Mouse (Mus musculus) midbrain, embryonic 12.5 days (tissue): ENCODE measurements around the gene 4930512M02Rik. TPM values are rescaled to one million over a fixed set of nuclear protein-coding genes. Genes with fewer than 3 reads are reported as not detected.
"Not testable (repeated sequence)": the region's sequence is repeated elsewhere in the genome, so short reads cannot be mapped to it uniquely, and the experiment has no call there.

Experiments
- ATAC-seq: fragments of 200-750 bp; cut with Nextera tagmentation; 2 replicates; pipeline ENCODE4 v1.8.0; 2017; ENCODE audit warnings: low read depth, moderate TSS enrichment, moderate library complexity; ENCODE audit not compliant: low FRiP score
- H3K27ac ChIP-seq: fragments of 300-500 bp; sonication (generic); replicated peaks from 2 replicates; pipeline ENCODE4 v1.5.1; 2016; ENCODE audit warnings: mild to moderate bottlenecking
- H3K27me3 ChIP-seq: fragments of 300-500 bp; sonication (generic); 2 replicates; pipeline ENCODE4 v1.6.1; 2016; ENCODE audit warnings: mild to moderate bottlenecking
- H3K36me3 ChIP-seq: fragments of 300-500 bp; sonication (generic); 2 replicates; pipeline ENCODE4 v1.6.1; 2016
- H3K4me1 ChIP-seq: fragments of 300-500 bp; sonication (generic); 2 replicates; pipeline ENCODE4 v1.6.1; 2016
- H3K4me2 ChIP-seq: fragments of 300-500 bp; sonication (generic); replicated peaks from 2 replicates; pipeline ENCODE4 v1.6.1; 2016; ENCODE audit warnings: mild to moderate bottlenecking, moderate library complexity
- H3K4me3 ChIP-seq: fragments of 300-500 bp; sonication (generic); 2 replicates; pipeline ENCODE4 v1.5.1; 2016; ENCODE audit warnings: mild to moderate bottlenecking
- H3K9ac ChIP-seq: fragments of 300-500 bp; sonication (generic); replicated peaks from 2 replicates; pipeline ENCODE4 v1.6.1; 2016; ENCODE audit warnings: mild to moderate bottlenecking, moderate library complexity
- H3K9me3 ChIP-seq: fragments of 300-500 bp; sonication (generic); 2 replicates; pipeline ENCODE4 v1.6.1; 2016; ENCODE audit warnings: mild to moderate bottlenecking
- WGBS: fragments of 180-500 bp; shearing (Covaris S2); methylation state at CpG from one replicate; pipeline ENCODE4 v1.1.7; 2016; 5-methylcytosine and 5-hydroxymethylcytosine counted together
- polyA plus RNA-seq: library from polyadenylated mRNA; unstranded; fragments of >200 nt; fragmentation: Nextera tagmentation; extraction: Ambion mirVana; gene quantifications from 2 replicates; pipeline ENCODE4 v1.2.1, GENCODE M21; 2016

Gene 4930512M02Rik
- not detected in 2 replicates for polyA plus RNA-seq

DNA sequence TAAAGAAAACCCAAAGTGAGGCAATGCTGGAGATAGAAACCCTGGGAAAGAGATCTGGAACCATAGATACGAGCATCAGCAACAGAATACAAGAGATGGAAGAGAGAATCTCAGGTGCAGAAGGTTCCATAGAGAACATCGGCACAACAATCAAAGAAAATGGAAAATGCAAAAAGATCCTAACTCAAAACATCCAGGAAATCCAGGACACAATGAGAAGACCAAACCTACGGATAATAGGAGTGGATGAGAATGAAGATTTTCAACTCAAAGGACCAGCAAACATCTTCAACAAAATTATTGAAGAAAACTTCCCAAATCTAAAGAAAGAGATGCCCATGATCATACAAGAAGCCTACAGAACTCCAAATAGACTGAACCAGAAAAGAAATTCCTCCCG is at the start of gene 4930512M02Rik:
Gene 4930512M02Rik (minus strand): TSS at position 101 of the 400 bp plus-strand sequence.
- not testable (repeated sequence) for H3K4me1 ChIP-seq, H3K27ac ChIP-seq, H3K4me2 ChIP-seq, H3K9me3 ChIP-seq, ATAC-seq, H3K4me3 ChIP-seq, H3K9ac ChIP-seq, H3K27me3 ChIP-seq, H3K36me3 ChIP-seq
- 82% methylated on average over 3 of the region's 4 CpGs for WGBS

DNA sequence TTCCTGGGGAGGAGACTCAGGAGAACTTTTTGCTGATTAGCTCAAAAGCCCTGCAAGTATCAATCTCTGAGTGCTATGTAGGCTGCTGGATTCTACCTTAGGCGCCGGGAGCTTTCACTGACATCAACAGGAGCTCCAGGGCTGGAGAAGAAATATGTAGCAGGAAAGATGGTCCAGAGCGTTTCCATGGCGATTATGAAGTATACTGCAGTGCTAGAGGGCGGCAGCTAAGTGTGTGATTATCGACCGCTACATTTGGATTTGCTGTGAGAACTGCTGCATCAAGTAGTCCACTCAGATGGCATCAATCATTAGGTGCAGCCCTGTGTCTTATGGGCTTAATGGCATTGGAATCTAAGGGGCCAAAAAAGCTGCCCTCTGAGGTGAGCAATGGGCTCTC is 49.5 kb upstream of the 4930512M02Rik start:
- Histone ChIP-seq H3K27ac (no peak overlapping the region), H3K4me3 (no peak overlapping the region), H3K9me3 (no peaks in the 10 kb centered on the region), H3K4me1 (no peaks in the 10 kb centered on the region), H3K9ac (no peak overlapping the region), H3K36me3 (no peaks in the 10 kb centered on the region), H3K4me2 (no peak overlapping the region), H3K27me3 (no peaks in the 10 kb centered on the region; the same call in 1 of the 2 replicates)
- no peak for ATAC-seq
- WGBS: 87% methylated on average over 7 of the region's 7 CpGs

DNA sequence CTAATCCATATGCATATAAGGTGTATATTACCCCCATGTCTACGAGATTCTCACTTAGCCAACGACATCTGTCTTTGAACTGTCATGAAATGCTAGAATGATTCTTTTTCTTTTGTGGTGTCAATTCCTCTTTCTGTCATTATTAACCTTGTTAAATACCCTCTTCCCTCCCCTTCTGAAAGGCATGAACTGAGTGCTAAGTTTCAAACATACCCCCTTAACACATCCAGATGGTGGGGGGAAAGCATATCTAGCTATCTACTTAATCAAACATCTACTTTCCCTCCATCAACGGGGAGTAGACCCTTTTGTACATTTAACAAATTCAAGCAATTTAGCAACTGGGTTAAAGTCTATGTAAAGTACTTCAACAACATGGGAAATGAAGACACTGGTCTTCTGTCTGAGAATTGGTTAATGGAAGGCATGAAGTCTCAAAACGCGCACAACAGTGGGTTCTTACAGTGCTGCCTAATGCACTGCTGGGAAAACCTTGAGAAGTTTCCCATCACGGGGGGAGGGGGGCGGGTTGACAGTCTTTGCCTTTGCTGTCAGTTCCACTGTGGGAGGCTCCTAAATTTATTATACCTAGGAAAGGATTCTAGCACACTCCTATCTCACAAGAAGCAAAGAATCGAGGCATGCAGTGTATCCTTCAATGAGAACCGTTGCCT is 48.6 kb upstream of the 4930512M02Rik start:
- no peak overlapping the region for H3K27ac ChIP-seq
- no peak overlapping the region for H3K4me3 ChIP-seq
- H3K9ac ChIP-seq: no peak overlapping the region
- WGBS: 90% methylated on average over 9 of the region's 9 CpGs
- H3K9me3 ChIP-seq: no peaks in the 10 kb centered on the region
- H3K4me2 ChIP-seq: no peak overlapping the region
- no peak for ATAC-seq
- H3K36me3 ChIP-seq: no peaks in the 10 kb centered on the region
- H3K4me1 ChIP-seq: no peaks in the 10 kb centered on the region
- no peaks in the 10 kb centered on the region; the same call in 1 of the 2 replicates for H3K27me3 ChIP-seq

DNA sequence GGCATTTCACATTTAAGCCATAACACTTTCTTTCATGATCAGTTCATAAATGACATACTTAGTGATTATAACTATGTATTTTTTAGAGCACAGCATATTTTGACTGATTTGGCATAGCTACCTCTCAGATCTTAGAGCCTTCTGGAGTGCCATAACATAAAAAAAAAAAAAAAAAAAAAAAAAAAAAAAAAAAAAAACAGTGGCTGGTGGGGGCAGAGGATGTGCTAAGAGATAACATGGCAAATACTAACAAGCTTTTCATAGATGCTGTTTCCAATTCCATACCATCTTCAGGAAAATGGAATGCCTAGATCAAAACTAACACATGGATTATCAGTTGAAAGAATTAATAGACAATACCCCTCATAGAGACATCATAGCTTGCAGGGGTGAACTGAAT is 47.4 kb upstream of the 4930512M02Rik start:
- Histone ChIP-seq H3K9me3 (no peaks in the 10 kb centered on the region), H3K36me3 (no peaks in the 10 kb centered on the region), H3K4me3 (no peak overlapping the region), H3K27me3 (no peaks in the 10 kb centered on the region; the same call in 1 of the 2 replicates), H3K4me2 (no peak overlapping the region), H3K4me1 (no peaks in the 10 kb centered on the region), H3K27ac (no peak overlapping the region), H3K9ac (no peak overlapping the region)
- no peak for ATAC-seq

DNA sequence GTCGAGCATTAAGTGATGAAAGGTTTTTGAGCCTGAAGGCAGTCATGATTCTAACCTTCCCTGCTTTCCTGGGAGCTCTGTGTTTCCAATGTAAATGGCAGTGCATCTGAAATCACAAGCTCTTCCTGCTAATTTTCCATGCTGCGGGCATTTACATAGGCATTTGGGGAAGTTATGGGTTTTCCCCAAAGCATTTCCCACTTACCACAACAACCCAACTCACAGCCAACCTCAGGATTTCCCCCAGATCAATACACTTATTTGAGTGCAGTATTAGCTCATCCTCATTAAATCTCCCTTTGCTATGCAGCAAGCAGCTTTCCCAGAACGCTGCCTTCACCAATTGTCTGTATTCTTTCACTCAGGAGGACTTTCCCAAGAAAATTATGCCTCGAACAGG is 45.3 kb upstream of the 4930512M02Rik start:
- Histone ChIP-seq H3K4me1 (no peaks in the 10 kb centered on the region), H3K27ac (no peak overlapping the region), H3K9ac (no peak overlapping the region), H3K4me2 (no peak overlapping the region), H3K27me3 (no peaks in the 10 kb centered on the region; the same call in 1 of the 2 replicates), H3K36me3 (no peaks in the 10 kb centered on the region), H3K9me3 (no peaks in the 10 kb centered on the region), H3K4me3 (no peak overlapping the region)
- 73% methylated on average over 4 of the region's 4 CpGs for WGBS
- ATAC-seq: no peak

DNA sequence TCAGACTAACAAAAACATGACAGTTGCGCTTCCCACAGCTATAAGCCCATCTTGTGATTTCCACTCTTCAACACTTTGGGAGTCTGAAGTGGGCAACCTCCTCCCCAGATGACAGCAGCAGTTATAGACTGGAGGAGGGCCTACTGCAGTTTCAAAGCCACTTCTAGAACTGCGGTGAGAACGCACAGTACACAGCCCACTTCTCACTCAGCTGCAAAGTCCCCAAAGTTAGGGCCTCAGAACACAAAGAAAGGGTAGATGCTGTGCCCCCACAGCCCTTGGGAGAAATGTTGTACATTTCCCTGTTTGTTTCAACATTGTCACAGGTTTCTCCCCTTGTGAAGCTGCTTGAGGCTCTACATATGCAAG is 40.3 kb upstream of the 4930512M02Rik start:
- no peaks in the 10 kb centered on the region for H3K27me3 ChIP-seq
- no peak overlapping the region for H3K4me2 ChIP-seq
- no peak for ATAC-seq
- H3K4me3 ChIP-seq: no peak overlapping the region
- WGBS: 96% methylated on average over 3 of the region's 3 CpGs
- H3K27ac ChIP-seq: no peak overlapping the region
- no peak overlapping the region for H3K9ac ChIP-seq
- H3K9me3 ChIP-seq: no peaks in the 10 kb centered on the region
- no peaks in the 10 kb centered on the region for H3K36me3 ChIP-seq
- no peaks in the 10 kb centered on the region for H3K4me1 ChIP-seq

DNA sequence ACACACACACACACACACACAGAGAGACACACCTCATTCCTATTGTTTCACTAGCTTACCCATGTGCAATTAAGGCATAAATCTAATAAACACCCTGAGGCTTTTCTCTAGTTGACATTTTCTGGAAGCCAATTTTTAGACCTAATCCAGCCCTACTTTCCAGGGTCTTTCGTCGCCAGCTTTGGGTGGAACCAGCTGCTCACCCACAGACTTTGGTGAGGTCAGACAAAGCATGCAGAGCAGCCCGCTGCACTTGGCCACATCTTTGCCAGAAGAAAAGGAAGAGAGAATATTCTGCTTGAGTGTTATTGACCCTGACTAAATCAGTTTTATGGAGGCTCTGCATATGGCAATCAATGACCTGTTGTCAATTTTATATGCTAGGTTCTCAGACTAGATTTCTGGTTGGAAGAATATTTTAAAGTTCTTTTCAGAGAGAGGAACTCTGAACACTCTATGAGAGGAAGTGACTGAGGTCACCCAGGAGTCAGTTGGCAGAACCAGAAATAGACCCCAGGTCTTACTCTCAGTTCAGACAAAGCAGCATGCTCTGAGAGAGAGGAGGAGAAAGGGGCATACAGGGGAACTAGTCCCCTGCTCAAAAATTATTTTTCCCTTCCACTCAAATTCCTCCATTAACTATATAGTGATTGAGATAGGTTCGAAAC is 39.8 kb upstream of the 4930512M02Rik start:
- H3K4me2 ChIP-seq: no peak overlapping the region
- no peaks in the 10 kb centered on the region for H3K36me3 ChIP-seq
- no peak overlapping the region for H3K27ac ChIP-seq
- H3K4me3 ChIP-seq: no peak overlapping the region
- no peaks in the 10 kb centered on the region for H3K4me1 ChIP-seq
- no peaks in the 10 kb centered on the region for H3K27me3 ChIP-seq
- ATAC-seq: no peak
- H3K9me3 ChIP-seq: no peaks in the 10 kb centered on the region
- no peak overlapping the region for H3K9ac ChIP-seq
- 85% methylated on average over 4 of the region's 4 CpGs for WGBS

DNA sequence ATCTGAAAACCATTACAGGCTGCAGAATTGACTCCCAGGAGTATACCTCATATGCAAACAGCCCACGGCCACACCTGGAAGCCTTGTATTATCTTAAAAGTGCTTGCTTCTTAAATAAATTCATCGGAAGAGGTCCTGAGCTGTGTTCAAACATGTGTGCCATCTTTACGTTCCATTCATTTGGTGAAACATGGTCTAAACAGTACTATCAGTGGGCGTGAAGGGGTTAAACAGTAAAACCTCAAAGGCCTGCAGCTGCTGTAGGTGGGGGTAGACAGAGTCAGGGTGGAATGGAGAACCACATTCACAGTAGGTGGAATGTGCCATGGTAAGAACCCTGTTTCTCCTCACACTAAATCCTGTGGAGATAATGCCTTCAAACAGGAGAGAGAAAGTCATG is 33.0 kb upstream of the 4930512M02Rik start:
- no peak overlapping the region for H3K4me3 ChIP-seq
- H3K27me3 ChIP-seq: no peaks in the 10 kb centered on the region
- H3K4me2 ChIP-seq: no peak overlapping the region
- no peak overlapping the region for H3K9ac ChIP-seq
- no peaks in the 10 kb centered on the region for H3K4me1 ChIP-seq
- no peaks in the 10 kb centered on the region for H3K9me3 ChIP-seq
- WGBS: 88% methylated on average over 4 of the region's 4 CpGs
- no peak overlapping the region for H3K27ac ChIP-seq
- ATAC-seq: no peak
- no peaks in the 10 kb centered on the region for H3K36me3 ChIP-seq

DNA sequence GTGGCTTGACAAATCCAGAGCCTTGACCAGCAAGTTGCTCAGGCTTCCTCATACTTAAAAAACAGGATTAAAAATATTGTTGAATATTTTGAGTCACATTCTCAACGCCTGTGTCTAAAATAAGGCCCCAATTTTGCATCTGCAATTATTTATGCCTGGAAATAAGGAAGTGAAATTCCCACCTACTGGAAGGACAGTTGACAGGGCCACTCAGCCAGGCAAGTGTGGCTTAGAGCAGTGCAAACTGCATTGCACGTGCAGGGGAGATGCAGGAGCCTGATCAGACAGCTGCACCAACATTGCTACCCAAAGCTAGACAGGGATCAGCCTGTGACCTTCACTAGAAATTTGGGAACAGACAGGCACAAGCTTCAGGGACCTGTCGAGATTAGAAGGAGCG is 31.2 kb upstream of the 4930512M02Rik start:
- Histone ChIP-seq H3K27me3 (no peaks in the 10 kb centered on the region), H3K9ac (no peak overlapping the region), H3K4me3 (no peak overlapping the region), H3K36me3 (no peaks in the 10 kb centered on the region), H3K27ac (no peak overlapping the region), H3K9me3 (no peaks in the 10 kb centered on the region), H3K4me1 (no peaks in the 10 kb centered on the region), H3K4me2 (no peak overlapping the region)
- WGBS: 82% methylated on average over 4 of the region's 4 CpGs
- no peak for ATAC-seq

DNA sequence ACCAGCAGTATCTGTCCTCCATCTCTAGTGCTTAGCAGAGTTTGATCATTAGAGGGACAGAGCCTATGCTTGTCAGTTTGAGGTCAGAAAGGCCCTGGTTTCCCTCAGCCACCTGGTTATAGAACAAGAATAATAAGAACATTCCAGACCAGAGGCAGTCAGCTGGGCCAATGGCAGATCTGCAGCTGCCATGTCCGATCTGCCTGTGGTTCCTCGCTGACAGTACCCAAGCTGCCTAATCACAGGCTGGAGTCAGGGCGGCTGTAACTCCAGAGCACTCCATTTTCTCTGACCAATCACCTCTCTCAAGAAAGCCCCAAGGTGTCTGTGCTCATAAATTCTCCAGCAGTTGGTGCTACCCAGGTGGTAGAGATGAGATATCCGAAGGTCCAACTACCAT is 30.0 kb upstream of the 4930512M02Rik start:
- H3K27me3 ChIP-seq: no peaks in the 10 kb centered on the region
- H3K4me1 ChIP-seq: no peaks in the 10 kb centered on the region
- WGBS: 90% methylated on average over 4 of the region's 4 CpGs
- no peak overlapping the region for H3K4me2 ChIP-seq
- H3K36me3 ChIP-seq: no peaks in the 10 kb centered on the region
- ATAC-seq: no peak
- H3K9me3 ChIP-seq: no peaks in the 10 kb centered on the region
- H3K4me3 ChIP-seq: no peak overlapping the region
- no peak overlapping the region for H3K27ac ChIP-seq
- H3K9ac ChIP-seq: no peak overlapping the region

DNA sequence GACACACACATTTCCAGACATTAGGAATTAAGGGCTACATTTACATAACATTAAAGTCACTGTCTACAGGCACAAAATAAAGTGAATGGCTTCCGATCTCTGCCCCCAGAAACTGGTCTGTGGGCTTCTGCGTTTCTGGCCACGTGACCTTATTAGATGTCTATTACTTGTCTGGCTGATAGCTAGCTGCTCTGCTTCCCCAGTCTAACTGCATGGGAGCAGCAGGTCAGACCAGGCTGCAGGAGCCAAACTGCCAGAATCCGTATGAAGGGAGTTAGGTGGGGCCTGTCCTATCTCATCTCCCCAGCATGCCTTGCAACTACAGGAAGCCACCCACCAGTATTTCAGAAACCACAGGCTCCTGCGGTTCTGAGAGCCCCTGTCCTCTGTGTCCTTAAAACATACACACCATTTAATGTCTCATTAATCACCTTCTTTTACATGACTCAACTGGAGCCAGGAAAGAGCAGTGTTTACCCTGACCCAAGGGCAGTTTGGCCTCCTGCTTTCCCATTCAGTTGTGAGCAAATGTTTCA is 29.4 kb upstream of the 4930512M02Rik start:
- Histone ChIP-seq H3K9me3 (no peaks in the 10 kb centered on the region), H3K4me2 (no peak overlapping the region), H3K4me3 (no peak overlapping the region), H3K36me3 (no peaks in the 10 kb centered on the region), H3K4me1 (no peaks in the 10 kb centered on the region), H3K9ac (no peak overlapping the region), H3K27me3 (no peaks in the 10 kb centered on the region), H3K27ac (no peak overlapping the region)
- WGBS: 72% methylated on average over 5 of the region's 5 CpGs
- no peak for ATAC-seq

DNA sequence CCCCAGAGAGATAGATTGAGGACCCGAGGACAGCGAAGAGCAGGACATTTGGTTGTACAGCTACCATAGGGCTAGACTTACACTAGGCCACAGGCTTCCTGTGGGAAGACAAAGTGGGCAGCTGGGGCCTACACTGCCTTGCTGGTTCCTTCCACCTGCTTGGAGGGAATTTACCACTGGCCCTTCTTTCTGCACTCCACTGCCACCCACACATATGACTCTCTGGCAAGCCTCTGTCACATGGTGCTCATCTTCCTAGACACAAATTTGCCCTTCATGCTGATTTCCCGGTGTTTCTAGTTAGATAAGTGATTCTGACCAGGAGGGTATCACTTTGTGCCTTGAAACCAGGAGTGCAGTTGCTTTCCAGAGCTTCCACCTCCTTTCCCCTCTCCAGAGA is 28.8 kb upstream of the 4930512M02Rik start:
- Histone ChIP-seq H3K4me2 (no peak overlapping the region), H3K4me3 (no peak overlapping the region), H3K4me1 (no peaks in the 10 kb centered on the region), H3K27ac (no peak overlapping the region), H3K27me3 (no peaks in the 10 kb centered on the region), H3K9ac (no peak overlapping the region), H3K9me3 (no peaks in the 10 kb centered on the region), H3K36me3 (no peaks in the 10 kb centered on the region)
- no peak for ATAC-seq
- WGBS: 87% methylated on average over 3 of the region's 3 CpGs
